Mouse (Mus musculus) megakaryocyte, embryonic 14.5 days (primary cell): ENCODE results near the gene Cxadr. TPM values are rescaled to one million over a fixed set of nuclear protein-coding genes. Genes with fewer than 3 reads are reported as not detected.

ENCODE experiments used
- H3K27me3 ChIP-seq: replicated peaks from 2 replicates; pipeline ENCODE3; 2012; ENCODE audit warnings: inconsistent platforms
- H3K36me3 ChIP-seq: replicated peaks from 2 replicates; pipeline ENCODE3; 2012; ENCODE audit warnings: low read length, inconsistent platforms, mixed read lengths
- H3K4me1 ChIP-seq: 2 replicates; pipeline ENCODE4 v1.6.1; 2012; ENCODE audit warnings: inconsistent platforms
- H3K4me3 ChIP-seq: replicated peaks from 2 replicates; pipeline ENCODE3; 2012; ENCODE audit warnings: moderate library complexity, mild to moderate bottlenecking, inconsistent platforms
- H3K9me3 ChIP-seq: 2 replicates; pipeline ENCODE4 v1.6.1; 2012; ENCODE audit warnings: inconsistent platforms
- FLI1 ChIP-seq: IDR thresholded peaks from 2 replicates; pipeline ENCODE4 v1.6.1; 2012; ENCODE audit warnings: low read length, inconsistent platforms, mixed read lengths
- GATA1 ChIP-seq: IDR thresholded peaks from 3 replicates; pipeline ENCODE4 v1.6.1; 2012; ENCODE audit warnings: mixed read lengths, low read length, inconsistent platforms, borderline replicate concordance
- polyA plus RNA-seq: library from polyadenylated mRNA; stranded (reverse); fragments of >175 nt; gene quantifications from 2 replicates; pipeline ENCODE4 v1.2.3, GENCODE M21; 2012; ENCODE audit warnings: low replicate concordance; ENCODE audit not compliant: insufficient read depth

Gene Cxadr
- polyA plus RNA-seq, 1 experiment: not detected

GRCm38 (mm10) chr16:78389122-78389521, 87.8 kb downstream of the Cxadr start:
- no peak for TF ChIP-seq GATA1
- no peak for TF ChIP-seq FLI1

DNA sequence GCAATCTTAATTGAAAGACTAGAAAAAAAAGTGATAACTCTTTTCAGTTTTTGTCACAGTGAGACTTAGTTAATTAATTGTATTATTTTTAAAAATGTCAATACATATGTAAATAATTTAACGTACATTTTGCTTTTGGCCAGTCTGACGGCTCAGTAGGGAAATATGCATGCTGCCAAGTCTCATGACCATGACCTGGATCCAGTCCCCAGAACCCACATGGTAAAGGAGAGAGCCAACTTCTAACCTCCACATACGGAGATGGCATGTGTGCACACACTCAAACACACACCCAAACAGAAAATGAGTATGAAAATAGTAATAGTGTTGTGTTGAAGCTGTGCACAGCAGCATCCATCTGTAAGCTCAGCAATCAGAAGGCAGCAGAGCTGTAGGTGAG, 88.7 kb downstream of the Cxadr start:
- Histone ChIP-seq H3K9me3 (peaks cover 10% of the 10 kb centered on the region), H3K4me1 (peaks cover 9% of the 10 kb centered on the region), H3K36me3 (no peaks in the 10 kb centered on the region), H3K27me3 (peaks cover 11% of the 10 kb centered on the region), H3K4me3 (no peak overlapping the region)
- TF ChIP-seq GATA1 (no peak), FLI1 (no peak)

More at GRCm38 (mm10) chr16:78389122-78389521, 87.8 kb downstream of the Cxadr start:
- Histone ChIP-seq H3K36me3 (no peaks in the 10 kb centered on the region), H3K9me3 (peaks cover 10% of the 10 kb centered on the region), H3K27me3 (peaks cover 11% of the 10 kb centered on the region), H3K4me3 (no peak overlapping the region), H3K4me1 (peaks cover 9% of the 10 kb centered on the region)

DNA sequence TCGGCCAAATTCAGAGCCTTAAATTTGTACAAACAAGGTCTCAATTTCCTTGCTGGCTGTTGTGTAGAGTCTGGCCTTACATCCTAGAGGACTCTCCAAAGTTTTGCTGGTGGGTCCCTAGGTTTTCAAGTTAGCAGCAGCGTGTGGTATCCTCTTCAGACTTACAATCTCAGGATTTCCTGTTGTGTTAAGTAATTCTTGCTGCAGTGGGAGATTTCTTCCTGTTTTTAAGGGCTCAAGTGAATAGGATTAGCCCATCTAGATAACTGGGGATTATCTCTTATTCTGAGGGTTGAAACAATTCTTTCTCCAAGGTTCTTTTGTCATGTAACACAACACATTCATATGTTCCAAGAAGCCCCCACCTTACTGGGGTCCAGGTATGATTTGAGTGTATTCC, 90.1 kb downstream of the Cxadr start:
- Histone ChIP-seq H3K36me3 (no peaks in the 10 kb centered on the region), H3K4me3 (no peak overlapping the region), H3K4me1 (peaks cover 9% of the 10 kb centered on the region), H3K9me3 (peaks cover 8% of the 10 kb centered on the region), H3K27me3 (peaks cover 11% of the 10 kb centered on the region)
- no peak for TF ChIP-seq GATA1
- no peak for TF ChIP-seq FLI1

GRCm38 (mm10) chr16:78398734-78399133, 97.4 kb downstream of the Cxadr start:
- Histone ChIP-seq H3K9me3 (peaks cover 7% of the 10 kb centered on the region), H3K4me3 (no peak overlapping the region), H3K4me1 (peaks cover 28% of the 10 kb centered on the region), H3K27me3 (no peaks in the 10 kb centered on the region), H3K36me3 (peaks cover 3% of the 10 kb centered on the region)
- TF ChIP-seq FLI1: no peak
- no peak for TF ChIP-seq GATA1

- Histone ChIP-seq H3K9me3 (peaks cover 3% of the 10 kb centered on the region), H3K4me1 (peaks cover 28% of the 10 kb centered on the region), H3K4me3 (no peak overlapping the region), H3K36me3 (peaks cover 3% of the 10 kb centered on the region), H3K27me3 (no peaks in the 10 kb centered on the region)
- TF ChIP-seq GATA1 (no peak), FLI1 (no peak)
Measured at GRCm38 (mm10) chr16:78399423-78399822, 98.1 kb downstream of the Cxadr start.

GRCm38 (mm10) chr16:78402316-78402715, 101.0 kb downstream of the Cxadr start:
- H3K36me3 ChIP-seq: peaks cover 3% of the 10 kb centered on the region
- peaks cover 28% of the 10 kb centered on the region for H3K4me1 ChIP-seq
- TF ChIP-seq GATA1: peak; percentile 18; the same call in 1 of the 3 replicates
- TF ChIP-seq FLI1: no peak
- H3K27me3 ChIP-seq: no peaks in the 10 kb centered on the region
- peaks cover 3% of the 10 kb centered on the region for H3K9me3 ChIP-seq
- H3K4me3 ChIP-seq: peak overlapping the region; percentile 50

DNA sequence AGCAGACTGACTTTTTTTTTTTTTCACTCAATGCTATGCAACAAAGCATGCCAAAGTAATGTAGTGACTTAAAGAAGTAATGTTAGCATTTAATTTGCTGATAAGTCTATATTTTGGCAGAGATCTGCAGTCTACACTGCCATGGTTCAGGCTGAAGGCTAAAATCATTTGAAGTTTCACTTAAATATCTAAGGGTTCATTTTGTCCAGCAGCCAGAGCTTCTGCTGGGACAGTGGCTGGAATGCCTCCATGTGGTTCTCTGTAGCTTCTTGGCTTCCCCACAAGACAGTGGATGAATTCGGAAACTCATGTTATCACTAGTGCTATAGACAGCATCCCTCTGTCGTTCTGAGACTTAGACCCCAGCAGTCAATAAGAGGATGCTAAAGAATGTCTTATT, 105.4 kb downstream of the Cxadr start:
- peaks cover 13% of the 10 kb centered on the region for H3K9me3 ChIP-seq
- TF ChIP-seq FLI1: no peak
- no peak overlapping the region for H3K4me3 ChIP-seq
- H3K36me3 ChIP-seq: no peaks in the 10 kb centered on the region
- H3K27me3 ChIP-seq: no peaks in the 10 kb centered on the region
- H3K4me1 ChIP-seq: peaks cover 13% of the 10 kb centered on the region

- no peak for TF ChIP-seq GATA1
- TF ChIP-seq FLI1: no peak
- Histone ChIP-seq H3K9me3 (peaks cover 13% of the 10 kb centered on the region), H3K4me3 (no peak overlapping the region), H3K4me1 (peaks cover 3% of the 10 kb centered on the region; the same call in 1 of the 2 replicates), H3K36me3 (no peaks in the 10 kb centered on the region), H3K27me3 (no peaks in the 10 kb centered on the region)
Measured at GRCm38 (mm10) chr16:78407855-78408254, 106.6 kb downstream of the Cxadr start.

Other genes starting within 250 kb of the Cxadr start
- gene Btg3, start 75.7 kb downstream of the Cxadr start, polyA plus RNA-seq: 6.2 and 11.2 TPM in 2 replicates